In the genomic region with DNA sequence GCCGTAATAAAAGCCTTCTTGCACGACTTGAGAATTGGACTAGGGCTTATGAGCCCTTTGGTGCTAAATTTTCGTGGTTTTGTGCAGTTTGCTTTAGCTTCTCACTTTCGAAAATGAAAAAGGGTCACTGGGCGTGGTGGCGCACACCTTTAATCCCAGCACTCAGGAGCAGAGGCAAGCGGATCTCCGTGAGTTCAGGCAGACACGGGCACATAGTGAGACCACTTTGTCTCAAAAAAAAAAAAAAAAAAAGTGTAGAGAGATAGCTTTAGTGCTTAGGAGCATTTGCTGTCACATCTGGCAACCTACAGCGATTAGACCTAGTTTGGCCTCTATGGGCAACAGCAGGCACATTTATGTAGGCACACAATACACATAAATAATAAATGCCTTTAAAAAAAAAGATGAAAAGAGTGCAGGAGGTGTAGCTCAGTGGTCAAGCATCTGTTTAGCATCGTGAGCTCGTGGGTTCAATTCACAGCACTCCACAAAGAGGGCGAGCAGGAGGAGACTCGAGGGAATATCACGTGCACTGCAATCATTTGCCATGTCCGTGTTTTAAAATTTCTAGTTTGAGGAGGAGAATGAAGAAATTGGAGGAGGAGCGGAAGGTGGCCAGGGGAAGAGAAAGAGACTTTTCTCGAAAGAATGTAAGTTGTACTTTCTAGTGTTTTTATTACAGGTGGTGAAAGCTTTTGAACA, we compare ENCODE assay signal across 9 mouse cellular contexts. TPM values are rescaled to one million over a fixed set of nuclear protein-coding genes. Genes with fewer than 3 reads are reported as not detected.
DNase-seq lines count a peak whose midpoint lies in the region; ATAC-seq and TF ChIP-seq lines count a peak whose summit lies in the region.
"Had no signal": no experiment of that assay in that cellular context is flagged by ENCODE, and none has a peak within 500 bp of the region (broad histone marks: within the 10 kb centered on the region; RNA-seq: fewer than 3 reads in every experiment).

No protein-coding gene starts in this region.

- peak overlapping the region; percentile 67 for H3K4me3 ChIP-seq in kidney, postnatal 0 days (replicated peaks; ENCODE audit: low read depth, low read length)
- peak overlapping the region; percentile 73 for H3K4me3 ChIP-seq in bone marrow macrophage, adult 2 months (ENCODE audit: insufficient read depth, low read length)
- H3K4me3 ChIP-seq in hindbrain, embryonic 16.5 days (ENCODE audit: low read length): peak overlapping the region; percentile 74
- peak overlapping the region; percentile 65 for H3K4me3 ChIP-seq in midbrain, postnatal 0 days (ENCODE audit: low read depth, low read length)

- no peaks in the 10 kb centered on the region for H3K9me3 ChIP-seq in kidney, postnatal 0 days (replicated peaks; ENCODE audit: low read length)
- no peaks in the 10 kb centered on the region for H3K9me3 ChIP-seq in hindbrain, embryonic 16.5 days (ENCODE audit: control insufficient read depth, low read length)
- H3K9me3 ChIP-seq in midbrain, postnatal 0 days (ENCODE audit: low read length): no peaks in the 10 kb centered on the region

- H3K9ac ChIP-seq in kidney, postnatal 0 days (ENCODE audit: low read depth, low read length): peak overlapping the region; percentile 68
- H3K9ac ChIP-seq in hindbrain, embryonic 16.5 days (ENCODE audit: low read depth, low read length): peak overlapping the region; percentile 80
- peak overlapping the region; percentile 67; the same call in 1 of the 2 replicates for H3K9ac ChIP-seq in midbrain, postnatal 0 days (replicated peaks; ENCODE audit: low read length, poor library complexity, severe bottlenecking)

- no peaks in the 10 kb centered on the region for H3K27me3 ChIP-seq in kidney, postnatal 0 days (ENCODE audit: insufficient read depth, low read length)
- no peaks in the 10 kb centered on the region for H3K27me3 ChIP-seq in hindbrain, embryonic 16.5 days (replicated peaks; ENCODE audit: control insufficient read depth, insufficient read depth, low read length)
- no peaks in the 10 kb centered on the region for H3K27me3 ChIP-seq in midbrain, postnatal 0 days (ENCODE audit: insufficient read depth, low read length)

- no peak for ATAC-seq in kidney, postnatal 0 days (replicated peaks; ENCODE audit: low FRiP score, low read depth)
- ATAC-seq in hindbrain, embryonic 16.5 days: no peak
- ATAC-seq in midbrain, postnatal 0 days (ENCODE audit: low FRiP score): no peak

- TF ChIP-seq POLR2A in bone marrow macrophage, adult 2 months (IDR thresholded peaks at IDR 0.05; ENCODE audit: borderline replicate concordance, low read depth, low read length): no peak

- H3K36me3 ChIP-seq in kidney, postnatal 0 days (ENCODE audit: insufficient read depth, low read length): no peaks in the 10 kb centered on the region
- H3K36me3 ChIP-seq in hindbrain, embryonic 16.5 days (ENCODE audit: control insufficient read depth, insufficient read depth, low read length): no peaks in the 10 kb centered on the region
- H3K36me3 ChIP-seq in midbrain, postnatal 0 days (ENCODE audit: insufficient read depth, low read length): no peaks in the 10 kb centered on the region

- no peak for TF ChIP-seq CTCF in kidney, postnatal 0 days (IDR thresholded peaks at IDR 0.05; ENCODE audit: low read depth)
- TF ChIP-seq CTCF in bone marrow macrophage, adult 2 months (IDR thresholded peaks at IDR 0.05; ENCODE audit: low read depth, low read length): no peak
- TF ChIP-seq CTCF in midbrain, postnatal 0 days (IDR thresholded peaks at IDR 0.05): no peak

- no peak overlapping the region for H3K27ac ChIP-seq in kidney, postnatal 0 days
- no peak overlapping the region for H3K27ac ChIP-seq in bone marrow macrophage, adult 2 months (ENCODE audit: insufficient read depth, low read depth, low read length)
- no peak overlapping the region for H3K27ac ChIP-seq in hindbrain, embryonic 16.5 days (ENCODE audit: low read depth, low read length)
- no peak overlapping the region for H3K27ac ChIP-seq in midbrain, postnatal 0 days (ENCODE audit: low read depth, low read length)

- DNase-seq in kidney, postnatal 0 days (ENCODE audit: low spot score): no peak
- DNase-seq in kidney, postnatal 10 days: no peak
- no peak for DNase-seq in midbrain, postnatal 0 days (ENCODE audit: low spot score)
- no peak for DNase-seq in left cerebral cortex, postnatal 25 days (ENCODE audit: low spot score in 2 of 2)
- DNase-seq in cerebellum, adult 11 months: no peak
- no peak for DNase-seq in adrenal gland, adult 18-20 months (ENCODE audit: low spot score in 2 of 2)

- H3K4me2 ChIP-seq in kidney, postnatal 0 days (ENCODE audit: low read length): peak overlapping the region; percentile 68
- peak overlapping the region; percentile 89 for H3K4me2 ChIP-seq in hindbrain, embryonic 16.5 days (ENCODE audit: low read length)
- peak overlapping the region; percentile 67 for H3K4me2 ChIP-seq in midbrain, postnatal 0 days (ENCODE audit: low read depth, low read length, poor library complexity, severe bottlenecking)

- intact Hi-C loops in left cerebral cortex, postnatal 25 days (cut with DNase I): no loop called here

- 41% methylated on average over 18 of the region's 18 CpGs for WGBS in kidney, postnatal 0 days
- whole genome bisulfite sequencing in hindbrain, embryonic 16.5 days: 43% methylated on average over 18 of the region's 18 CpGs
- 33% methylated on average over 18 of the region's 18 CpGs for WGBS in midbrain, postnatal 0 days

- peaks cover 9% of the 10 kb centered on the region for H3K4me1 ChIP-seq in kidney, postnatal 0 days (replicated peaks; ENCODE audit: insufficient read depth, low read length)
- peaks cover 16% of the 10 kb centered on the region for H3K4me1 ChIP-seq in bone marrow macrophage, adult 2 months (ENCODE audit: control insufficient read depth, insufficient read depth, low read length)
- peaks cover 13% of the 10 kb centered on the region for H3K4me1 ChIP-seq in hindbrain, embryonic 16.5 days (ENCODE audit: control insufficient read depth, insufficient read depth, low read depth, low read length)
- H3K4me1 ChIP-seq in midbrain, postnatal 0 days (ENCODE audit: insufficient read depth, low read length): peaks cover 10% of the 10 kb centered on the region; the same call in 1 of the 2 replicates

RNA-seq across cellular contexts. Expression of a gene that starts 1.0 kb away (rescaled TPM):
- polyA plus RNA-seq in kidney, postnatal 0 days (2015; fragmentation: Nextera tagmentation; extraction: Ambion mirVana): 38.3 and 40.8 TPM in 2 replicates
- 25.4 and 27.4 TPM in 2 replicates for polyA plus RNA-seq in bone marrow macrophage, adult 2 months (2012; ENCODE audit: insufficient read depth, insufficient read length, missing spikeins)
- polyA plus RNA-seq in hindbrain, embryonic 16.5 days (2015; fragmentation: Nextera tagmentation; extraction: Ambion mirVana): 46.7 and 52.4 TPM in 2 replicates
- 7.0 and 11.3 TPM in 2 replicates for total RNA-seq in midbrain, postnatal 0 days (2014; rRNA removed)
- 43.2 and 44.1 TPM in 2 replicates for polyA plus RNA-seq in midbrain, postnatal 0 days (2015; fragmentation: Nextera tagmentation; extraction: Ambion mirVana)
- 10 to 100 TPM; 34.9 to 35.4 TPM for total RNA-seq in left cerebral cortex, postnatal 25 days (2021)
- total RNA-seq in adrenal gland, adult 18-20 months (2021): 10 to 100 TPM; 29.2 to 30.5 TPM

RNA-seq across cellular contexts. Expression of a gene that starts 10.2 kb away (rescaled TPM):
- polyA plus RNA-seq in kidney, postnatal 0 days (2015; fragmentation: Nextera tagmentation; extraction: Ambion mirVana): 33.5 and 35.8 TPM in 2 replicates
- polyA plus RNA-seq in bone marrow macrophage, adult 2 months (2012; ENCODE audit: insufficient read depth, insufficient read length, missing spikeins): 31.7 and 36.5 TPM in 2 replicates
- polyA plus RNA-seq in hindbrain, embryonic 16.5 days (2015; fragmentation: Nextera tagmentation; extraction: Ambion mirVana): 51.0 and 54.3 TPM in 2 replicates
- total RNA-seq in midbrain, postnatal 0 days (2014; rRNA removed): 35.6 and 50.2 TPM in 2 replicates
- 40.4 and 41.7 TPM in 2 replicates for polyA plus RNA-seq in midbrain, postnatal 0 days (2015; fragmentation: Nextera tagmentation; extraction: Ambion mirVana)
- 10 to 100 TPM; 42.5 to 44.7 TPM for total RNA-seq in left cerebral cortex, postnatal 25 days (2021)
- total RNA-seq in adrenal gland, adult 18-20 months (2021): 10 to 100 TPM; 55.7 to 59.4 TPM

RNA-seq across cellular contexts. Expression of a gene that starts 18.6 kb away (rescaled TPM):
- 5.9 and 6.8 TPM in 2 replicates for polyA plus RNA-seq in kidney, postnatal 0 days (2015; fragmentation: Nextera tagmentation; extraction: Ambion mirVana)
- 7.2 and 10.1 TPM in 2 replicates for polyA plus RNA-seq in bone marrow macrophage, adult 2 months (2012; ENCODE audit: insufficient read depth, insufficient read length, missing spikeins)
- polyA plus RNA-seq in hindbrain, embryonic 16.5 days (2015; fragmentation: Nextera tagmentation; extraction: Ambion mirVana): 103 and 108 TPM in 2 replicates
- total RNA-seq in midbrain, postnatal 0 days (2014; rRNA removed): 77.6 and 84.9 TPM in 2 replicates
- polyA plus RNA-seq in midbrain, postnatal 0 days (2015; fragmentation: Nextera tagmentation; extraction: Ambion mirVana): 80.1 and 86.0 TPM in 2 replicates
- total RNA-seq in left cerebral cortex, postnatal 25 days (2021): 100 to 1,000 TPM; 127 to 137 TPM
- 10 to 100 TPM in 1 of 2 experiments, 1 to 10 TPM in 1; 8.3 to 11.0 TPM for total RNA-seq in adrenal gland, adult 18-20 months (2021)

RNA-seq across cellular contexts. Expression of a gene that starts 36.1 kb away (rescaled TPM):
- 1.6 and 1.7 TPM in 2 replicates for polyA plus RNA-seq in kidney, postnatal 0 days (2015; fragmentation: Nextera tagmentation; extraction: Ambion mirVana)
- polyA plus RNA-seq in bone marrow macrophage, adult 2 months (2012; ENCODE audit: insufficient read depth, insufficient read length, missing spikeins): not detected in 2 replicates
- 16.0 and 18.5 TPM in 2 replicates for polyA plus RNA-seq in hindbrain, embryonic 16.5 days (2015; fragmentation: Nextera tagmentation; extraction: Ambion mirVana)
- total RNA-seq in midbrain, postnatal 0 days (2014; rRNA removed): 10.1 and 16.1 TPM in 2 replicates
- 19.8 and 22.9 TPM in 2 replicates for polyA plus RNA-seq in midbrain, postnatal 0 days (2015; fragmentation: Nextera tagmentation; extraction: Ambion mirVana)
- total RNA-seq in left cerebral cortex, postnatal 25 days (2021): 10 to 100 TPM; 28.2 to 36.0 TPM
- 1 to 10 TPM; 1.8 to 4.0 TPM for total RNA-seq in adrenal gland, adult 18-20 months (2021)

RNA-seq across cellular contexts. Expression of a gene that starts 38.5 kb away (rescaled TPM):
- polyA plus RNA-seq in kidney, postnatal 0 days (2015; fragmentation: Nextera tagmentation; extraction: Ambion mirVana): not detected in 2 replicates
- not detected in 2 replicates for polyA plus RNA-seq in bone marrow macrophage, adult 2 months (2012; ENCODE audit: insufficient read depth, insufficient read length, missing spikeins)
- polyA plus RNA-seq in hindbrain, embryonic 16.5 days (2015; fragmentation: Nextera tagmentation; extraction: Ambion mirVana): 1.9 and 2.7 TPM in 2 replicates
- total RNA-seq in midbrain, postnatal 0 days (2014; rRNA removed): 2.4 and 3.4 TPM in 2 replicates
- 3.8 and 4.4 TPM in 2 replicates for polyA plus RNA-seq in midbrain, postnatal 0 days (2015; fragmentation: Nextera tagmentation; extraction: Ambion mirVana)
- 1 to 10 TPM in 1 of 2 experiments, under 1 TPM in 1; 0.92 to 1.6 TPM for total RNA-seq in left cerebral cortex, postnatal 25 days (2021)
- not detected for total RNA-seq in adrenal gland, adult 18-20 months (2021)
- total RNA-seq: megakaryocyte progenitor cell, adult 5-6 weeks had no signal
